Mouse (Mus musculus): ENCODE measurements around the gene Fgfr2.

The Fgfr2 gene

GRCm38 (mm10) chr7:130837941-130838657, 2285.1 kb downstream of the Fgfr2 start:
- DNase-seq, result peak; percentile 91 to 93

- DNase-seq, result peak in 1 of 2 experiments; percentile 26
These were observed 2287.1 kb downstream of the Fgfr2 start for GRCm38 (mm10) chr7:130836066-130836465.

GRCm38 (mm10) chr7:130834958-130835861, 2287.9 kb downstream of the Fgfr2 start:
- DNase-seq, result peak; percentile 53 to 69

- peak; percentile 56 to 73 for DNase-seq
These were observed 2288.9 kb downstream of the Fgfr2 start for GRCm38 (mm10) chr7:130834299-130834698.

GRCm38 (mm10) chr7:130831586-130831985, 2291.6 kb downstream of the Fgfr2 start:
- no peak for DNase-seq

- no peak for DNase-seq
These were observed 2294.7 kb downstream of the Fgfr2 start for GRCm38 (mm10) chr7:130828475-130828874.

GRCm38 (mm10) chr7:130827844-130828403, 2295.2 kb downstream of the Fgfr2 start:
- no peak for DNase-seq

GRCm38 (mm10) chr7:130827431-130827830, 2295.7 kb downstream of the Fgfr2 start:
- DNase-seq, result peak; percentile 79 to 83

GRCm38 (mm10) chr7:130826343-130826742, 2296.8 kb downstream of the Fgfr2 start:
- no peak for DNase-seq

- no peak for DNase-seq
These were observed 2299.2 kb downstream of the Fgfr2 start for GRCm38 (mm10) chr7:130823992-130824391.

- no peak for DNase-seq
These were observed 2303.5 kb downstream of the Fgfr2 start for GRCm38 (mm10) chr7:130819624-130820023.

GRCm38 (mm10) chr7:130818813-130819212, 2304.3 kb downstream of the Fgfr2 start:
- no peak for DNase-seq

- DNase-seq, result no peak
These were observed 2306.9 kb downstream of the Fgfr2 start for GRCm38 (mm10) chr7:130816243-130816642.

- no peak for DNase-seq
These were observed 2307.5 kb downstream of the Fgfr2 start for GRCm38 (mm10) chr7:130815601-130816000.

GRCm38 (mm10) chr7:130812407-130812806, 2310.7 kb downstream of the Fgfr2 start:
- DNase-seq, result no peak

GRCm38 (mm10) chr7:130810238-130810637, 2312.9 kb downstream of the Fgfr2 start:
- no peak for DNase-seq

- no peak for DNase-seq
These were observed 2314.5 kb downstream of the Fgfr2 start for GRCm38 (mm10) chr7:130808694-130809093.

GRCm38 (mm10) chr7:130807749-130808148, 2315.4 kb downstream of the Fgfr2 start:
- peak; percentile 32 to 37 for DNase-seq

GRCm38 (mm10) chr7:130804991-130805390, 2318.2 kb downstream of the Fgfr2 start:
- no peak for DNase-seq

- no peak for DNase-seq
These were observed 2319.8 kb downstream of the Fgfr2 start for GRCm38 (mm10) chr7:130803251-130803825.

- DNase-seq, result no peak
These were observed 2321.3 kb downstream of the Fgfr2 start for GRCm38 (mm10) chr7:130801811-130802210.

- DNase-seq, result no peak
These were observed 2322.5 kb downstream of the Fgfr2 start for GRCm38 (mm10) chr7:130800681-130801080.

- no peak for DNase-seq
These were observed 2323.7 kb downstream of the Fgfr2 start for GRCm38 (mm10) chr7:130799418-130799817.
